Mouse (Mus musculus) forebrain, embryonic 12.5 days (tissue): ENCODE data around the gene Ablim1. TPM values are rescaled to one million over a fixed set of nuclear protein-coding genes. Genes with fewer than 3 reads are reported as not detected.

ENCODE experiments used
- ATAC-seq: fragments of 200-750 bp; cut with Nextera tagmentation; 2 replicates; pipeline ENCODE4 v1.8.0; 2017; ENCODE audit warnings: moderate TSS enrichment; ENCODE audit not compliant: low FRiP score
- H3K27ac ChIP-seq: fragments of 300-500 bp; sonication (generic); 2 replicates; pipeline ENCODE4 v1.5.1; 2016; ENCODE audit warnings: mild to moderate bottlenecking
- H3K27me3 ChIP-seq: fragments of 300-500 bp; sonication (generic); 2 replicates; pipeline ENCODE4 v1.6.1; 2016; ENCODE audit warnings: mild to moderate bottlenecking
- H3K36me3 ChIP-seq: fragments of 300-500 bp; sonication (generic); replicated peaks from 2 replicates; pipeline ENCODE4 v1.6.1; 2016; ENCODE audit warnings: mild to moderate bottlenecking
- H3K4me1 ChIP-seq: fragments of 300-500 bp; sonication (generic); 2 replicates; pipeline ENCODE4 v1.6.1; 2016
- H3K4me2 ChIP-seq: fragments of 300-500 bp; sonication (generic); 2 replicates; pipeline ENCODE4 v1.6.1; 2016; ENCODE audit warnings: mild to moderate bottlenecking, moderate library complexity
- H3K4me3 ChIP-seq: fragments of 300-500 bp; sonication (generic); replicated peaks from 2 replicates; pipeline ENCODE4 v1.5.1; 2016; ENCODE audit warnings: mild to moderate bottlenecking
- H3K9ac ChIP-seq: fragments of 300-500 bp; sonication (generic); 2 replicates; pipeline ENCODE4 v1.6.1; 2016; ENCODE audit warnings: mild to moderate bottlenecking
- H3K9me3 ChIP-seq: fragments of 300-500 bp; sonication (generic); 2 replicates; pipeline ENCODE4 v1.6.1; 2016
- WGBS: fragments of 180-500 bp; shearing (Covaris S2); methylation state at CpG from one replicate; pipeline ENCODE4 v1.1.7; 2016; 5-methylcytosine and 5-hydroxymethylcytosine counted together
- polyA plus RNA-seq: library from polyadenylated mRNA; unstranded; fragments of >200 nt; fragmentation: Nextera tagmentation; extraction: Ambion mirVana; gene quantifications from 2 replicates; pipeline ENCODE4 v1.2.1, GENCODE M21; 2016

Gene Ablim1
- polyA plus RNA-seq, 1 experiment from 2014 or later: 17.7 TPM

GRCm38 (mm10) chr19:57270711-57271110 lies 44.0 kb downstream of the Ablim1 start:
- 84% methylated on average over 6 of the region's 6 CpGs for WGBS
- H3K9me3 ChIP-seq: no peaks in the 10 kb centered on the region
- H3K27ac ChIP-seq: no peak overlapping the region
- H3K9ac ChIP-seq: no peak overlapping the region
- ATAC-seq: no peak
- H3K4me1 ChIP-seq: peaks cover 41% of the 10 kb centered on the region
- H3K4me2 ChIP-seq: no peak overlapping the region
- H3K27me3 ChIP-seq: peaks cover 24% of the 10 kb centered on the region; the same call in 1 of the 2 replicates
- H3K36me3 ChIP-seq: no peaks in the 10 kb centered on the region
- no peak overlapping the region for H3K4me3 ChIP-seq

- peak overlapping the region; percentile 42; the same call in 1 of the 2 replicates for H3K27ac ChIP-seq
- peak; percentile 30; the same call in 1 of the 2 replicates for ATAC-seq
These were observed 44.9 kb downstream of the Ablim1 start for GRCm38 (mm10) chr19:57269791-57270190.

GRCm38 (mm10) chr19:57267531-57267930 lies 47.2 kb downstream of the Ablim1 start:
- H3K36me3 ChIP-seq: no peaks in the 10 kb centered on the region
- H3K4me1 ChIP-seq: peaks cover 24% of the 10 kb centered on the region
- no peaks in the 10 kb centered on the region for H3K9me3 ChIP-seq
- H3K27me3 ChIP-seq: peaks cover 5% of the 10 kb centered on the region; the same call in 1 of the 2 replicates
- no peak overlapping the region for H3K4me3 ChIP-seq
- no peak for ATAC-seq
- H3K27ac ChIP-seq: no peak overlapping the region
- no peak overlapping the region for H3K9ac ChIP-seq
- H3K4me2 ChIP-seq: no peak overlapping the region
- 77% methylated on average over 5 of the region's 5 CpGs for WGBS

More at GRCm38 (mm10) chr19:57269791-57270190, 44.9 kb downstream of the Ablim1 start:
- Histone ChIP-seq H3K27me3 (peaks cover 21% of the 10 kb centered on the region; the same call in 1 of the 2 replicates), H3K9ac (no peak overlapping the region), H3K4me2 (no peak overlapping the region), H3K4me1 (peaks cover 33% of the 10 kb centered on the region), H3K36me3 (no peaks in the 10 kb centered on the region), H3K9me3 (no peaks in the 10 kb centered on the region), H3K4me3 (no peak overlapping the region)
- WGBS: 40% methylated on average over 6 of the region's 6 CpGs

- no peak for ATAC-seq
- 92% methylated on average over 10 of the region's 10 CpGs for WGBS
These were observed 48.2 kb downstream of the Ablim1 start for GRCm38 (mm10) chr19:57266374-57267085.

GRCm38 (mm10) chr19:57264296-57264947 lies 50.3 kb downstream of the Ablim1 start:
- H3K9ac ChIP-seq: no peak overlapping the region
- WGBS: 45% methylated on average over 15 of the region's 15 CpGs
- no peak overlapping the region for H3K4me3 ChIP-seq
- peaks cover 3% of the 10 kb centered on the region; the same call in 1 of the 2 replicates for H3K27me3 ChIP-seq
- H3K4me1 ChIP-seq: peaks cover 14% of the 10 kb centered on the region
- H3K9me3 ChIP-seq: no peaks in the 10 kb centered on the region
- peak overlapping the region; percentile 6; the same call in 1 of the 2 replicates for H3K4me2 ChIP-seq
- no peak for ATAC-seq
- no peaks in the 10 kb centered on the region for H3K36me3 ChIP-seq
- no peak overlapping the region for H3K27ac ChIP-seq

More at GRCm38 (mm10) chr19:57266374-57267085, 48.2 kb downstream of the Ablim1 start:
- Histone ChIP-seq H3K9ac (no peak overlapping the region), H3K4me1 (peaks cover 23% of the 10 kb centered on the region), H3K9me3 (no peaks in the 10 kb centered on the region), H3K4me3 (no peak overlapping the region), H3K27me3 (no peaks in the 10 kb centered on the region; the same call in 1 of the 2 replicates), H3K36me3 (no peaks in the 10 kb centered on the region), H3K27ac (no peak overlapping the region), H3K4me2 (no peak overlapping the region)

GRCm38 (mm10) chr19:57257801-57258200 lies 56.9 kb downstream of the Ablim1 start:
- 0 out of 2 replicates have a peak, but pooled peaks cover 3% of the 10 kb centered on the region for H3K27me3 ChIP-seq
- no peak overlapping the region for H3K27ac ChIP-seq
- H3K4me1 ChIP-seq: peaks cover 6% of the 10 kb centered on the region; the same call in 1 of the 2 replicates
- H3K4me3 ChIP-seq: no peak overlapping the region
- H3K9me3 ChIP-seq: no peaks in the 10 kb centered on the region
- H3K36me3 ChIP-seq: no peaks in the 10 kb centered on the region
- H3K4me2 ChIP-seq: no peak overlapping the region
- H3K9ac ChIP-seq: no peak overlapping the region
- ATAC-seq: no peak
- 88% methylated on average over 12 of the region's 12 CpGs for WGBS

- Histone ChIP-seq H3K27ac (no peak overlapping the region), H3K9ac (no peak overlapping the region), H3K27me3 (0 out of 2 replicates have a peak, but pooled peaks cover 3% of the 10 kb centered on the region), H3K4me3 (no peak overlapping the region), H3K9me3 (no peaks in the 10 kb centered on the region), H3K36me3 (no peaks in the 10 kb centered on the region), H3K4me2 (no peak overlapping the region), H3K4me1 (peaks cover 6% of the 10 kb centered on the region; the same call in 1 of the 2 replicates)
- no peak for ATAC-seq
- 45% methylated on average over 9 of the region's 9 CpGs for WGBS
These were observed 58.1 kb downstream of the Ablim1 start for GRCm38 (mm10) chr19:57256666-57257065.

- H3K9me3 ChIP-seq: no peaks in the 10 kb centered on the region
- no peak overlapping the region for H3K4me2 ChIP-seq
- no peak for ATAC-seq
- no peak overlapping the region for H3K4me3 ChIP-seq
- WGBS: 81% methylated on average over 8 of the region's 8 CpGs
- H3K9ac ChIP-seq: no peak overlapping the region
- H3K27ac ChIP-seq: no peak overlapping the region
- no peaks in the 10 kb centered on the region for H3K36me3 ChIP-seq
- H3K27me3 ChIP-seq: no peaks in the 10 kb centered on the region
- H3K4me1 ChIP-seq: peaks cover 6% of the 10 kb centered on the region; the same call in 1 of the 2 replicates
These were observed 59.6 kb downstream of the Ablim1 start for GRCm38 (mm10) chr19:57255157-57255556.

GRCm38 (mm10) chr19:57252692-57253448 lies 61.8 kb downstream of the Ablim1 start:
- ATAC-seq: no peak
- no peak overlapping the region for H3K9ac ChIP-seq
- no peak overlapping the region for H3K27ac ChIP-seq
- no peaks in the 10 kb centered on the region for H3K27me3 ChIP-seq
- WGBS: 83% methylated on average over 9 of the region's 9 CpGs
- H3K4me2 ChIP-seq: no peak overlapping the region
- H3K4me1 ChIP-seq: peaks cover 6% of the 10 kb centered on the region; the same call in 1 of the 2 replicates
- no peaks in the 10 kb centered on the region for H3K9me3 ChIP-seq
- no peak overlapping the region for H3K4me3 ChIP-seq
- no peaks in the 10 kb centered on the region for H3K36me3 ChIP-seq

- 89% methylated on average over 5 of the region's 5 CpGs for WGBS
- Histone ChIP-seq H3K4me3 (no peak overlapping the region), H3K27me3 (no peaks in the 10 kb centered on the region), H3K27ac (no peak overlapping the region), H3K9ac (no peak overlapping the region), H3K4me1 (no peaks in the 10 kb centered on the region), H3K4me2 (no peak overlapping the region), H3K36me3 (no peaks in the 10 kb centered on the region), H3K9me3 (no peaks in the 10 kb centered on the region)
- ATAC-seq: no peak
These were observed 65.9 kb downstream of the Ablim1 start for GRCm38 (mm10) chr19:57248781-57249180.

GRCm38 (mm10) chr19:57247221-57247620 lies 67.5 kb downstream of the Ablim1 start:
- 82% methylated on average over 8 of the region's 8 CpGs for whole genome bisulfite sequencing
- H3K4me1 ChIP-seq: no peaks in the 10 kb centered on the region
- no peak overlapping the region for H3K9ac ChIP-seq
- H3K4me2 ChIP-seq: no peak overlapping the region
- H3K36me3 ChIP-seq: no peaks in the 10 kb centered on the region
- H3K27ac ChIP-seq: no peak overlapping the region
- no peaks in the 10 kb centered on the region for H3K9me3 ChIP-seq
- ATAC-seq: no peak
- no peak overlapping the region for H3K4me3 ChIP-seq
- H3K27me3 ChIP-seq: no peaks in the 10 kb centered on the region

- H3K4me3 ChIP-seq: no peak overlapping the region
- H3K36me3 ChIP-seq: no peaks in the 10 kb centered on the region
- no peaks in the 10 kb centered on the region for H3K4me1 ChIP-seq
- H3K9me3 ChIP-seq: no peaks in the 10 kb centered on the region
- WGBS: 78% methylated on average over 7 of the region's 7 CpGs
- H3K27me3 ChIP-seq: 0 out of 2 replicates have a peak, but pooled peaks cover under 1% of the 10 kb centered on the region
- H3K9ac ChIP-seq: no peak overlapping the region
- no peak overlapping the region for H3K4me2 ChIP-seq
- H3K27ac ChIP-seq: no peak overlapping the region
- no peak for ATAC-seq
These were observed 70.4 kb downstream of the Ablim1 start for GRCm38 (mm10) chr19:57244281-57244680.
